Mouse (Mus musculus): ENCODE data around the gene Klf5. TPM values are rescaled to one million over a fixed set of nuclear protein-coding genes. Genes with fewer than 3 reads are reported as not detected.

Klf5 gene
- polyA plus RNA-seq, 1 experiment from 2014 or later, result 3.5 TPM

GRCm38 (mm10) chr14:99323376-99323775, 24.9 kb downstream of the Klf5 start:
- H3K4me1 ChIP-seq (replicated peaks; ENCODE audit: control insufficient read depth, insufficient read depth, low read length), result no peaks in the 10 kb centered on the region
- H3K4me3 ChIP-seq (ENCODE audit: low read depth, low read length), result no peak overlapping the region
- H3K27me3 ChIP-seq (replicated peaks; ENCODE audit: control insufficient read depth, insufficient read depth, low read length), result no peaks in the 10 kb centered on the region
- ATAC-seq (replicated peaks; ENCODE audit: low FRiP score) (no peak), DNase-seq (ENCODE audit: low spot score) (no peak)
- 89% methylated on average over 10 of the region's 10 CpGs for WGBS
- H3K27ac ChIP-seq (ENCODE audit: low read depth, low read length), result no peak overlapping the region
- no peaks in the 10 kb centered on the region for H3K9me3 ChIP-seq (ENCODE audit: control insufficient read depth, low read length)
- H3K36me3 ChIP-seq (ENCODE audit: control insufficient read depth, insufficient read depth, low read length), result no peaks in the 10 kb centered on the region
- no peak overlapping the region for H3K9ac ChIP-seq (ENCODE audit: low read depth, low read length)
- H3K4me2 ChIP-seq, result no peak overlapping the region

GRCm38 (mm10) chr14:99324523-99324922, 26.0 kb downstream of the Klf5 start:
- no peak overlapping the region for H3K27ac ChIP-seq (ENCODE audit: low read depth, low read length)
- no peaks in the 10 kb centered on the region for H3K36me3 ChIP-seq (ENCODE audit: control insufficient read depth, insufficient read depth, low read length)
- WGBS, result 68% methylated on average over 4 of the region's 4 CpGs
- H3K9me3 ChIP-seq (ENCODE audit: control insufficient read depth, low read length), result no peaks in the 10 kb centered on the region
- DNase-seq (ENCODE audit: low spot score) (no peak), ATAC-seq (replicated peaks; ENCODE audit: low FRiP score) (no peak)
- no peak overlapping the region for H3K9ac ChIP-seq (ENCODE audit: low read depth, low read length)
- no peaks in the 10 kb centered on the region for H3K4me1 ChIP-seq (replicated peaks; ENCODE audit: control insufficient read depth, insufficient read depth, low read length)
- H3K4me3 ChIP-seq (ENCODE audit: low read depth, low read length), result no peak overlapping the region
- H3K4me2 ChIP-seq, result no peak overlapping the region
- H3K27me3 ChIP-seq (replicated peaks; ENCODE audit: control insufficient read depth, insufficient read depth, low read length), result no peaks in the 10 kb centered on the region

DNA sequence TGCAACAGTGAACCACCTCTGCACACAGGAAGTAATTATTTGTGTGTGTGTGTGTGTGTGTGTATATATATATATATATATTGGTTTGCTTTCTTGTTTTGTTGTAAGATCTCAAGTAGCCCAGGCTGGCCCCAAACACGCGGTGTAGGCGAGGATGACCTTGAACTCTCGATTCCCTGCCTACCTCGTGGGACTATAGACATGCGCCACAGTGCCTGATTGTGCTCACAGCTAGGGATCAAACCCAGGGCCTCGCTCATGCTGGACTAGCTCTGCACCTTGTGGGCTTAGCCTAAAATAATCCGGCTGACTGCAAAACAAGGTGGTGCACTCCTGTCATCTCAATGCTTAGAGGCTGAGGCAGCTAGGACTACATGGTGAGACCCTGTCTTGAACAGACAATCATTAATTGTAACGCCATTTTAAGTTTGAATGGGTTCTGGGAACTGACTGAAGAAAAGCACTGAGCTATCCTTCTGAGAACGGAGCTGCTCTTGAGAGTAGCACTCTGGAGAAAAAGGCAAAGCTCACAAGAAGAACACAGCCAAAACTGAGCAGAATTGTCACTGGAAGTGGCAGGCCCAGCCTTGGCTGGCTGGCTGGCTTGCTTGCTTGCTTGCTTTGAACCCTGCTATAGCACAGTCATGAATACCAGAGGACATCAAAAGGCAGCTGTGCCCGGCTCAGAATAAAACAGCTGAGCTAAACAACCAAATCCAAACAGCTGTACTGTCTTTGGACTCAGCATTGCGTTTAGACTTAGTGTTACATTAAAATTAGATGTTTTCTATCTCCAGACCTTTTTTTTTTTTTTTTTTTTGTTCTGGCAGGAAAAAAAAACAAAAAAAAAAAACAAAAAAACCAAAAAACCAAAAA, 27.3 kb downstream of the Klf5 start:
- DNase-seq (ENCODE audit: low spot score) (no peak), ATAC-seq (replicated peaks; ENCODE audit: low FRiP score) (no peak)
- Histone ChIP-seq H3K4me1 (replicated peaks; ENCODE audit: control insufficient read depth, insufficient read depth, low read length) (no peaks in the 10 kb centered on the region), H3K4me3 (ENCODE audit: low read depth, low read length) (no peak overlapping the region), H3K27me3 (replicated peaks; ENCODE audit: control insufficient read depth, insufficient read depth, low read length) (no peaks in the 10 kb centered on the region), H3K9me3 (ENCODE audit: control insufficient read depth, low read length) (no peaks in the 10 kb centered on the region), H3K4me2 (no peak overlapping the region), H3K36me3 (ENCODE audit: control insufficient read depth, insufficient read depth, low read length) (no peaks in the 10 kb centered on the region), H3K27ac (ENCODE audit: low read depth, low read length) (no peak overlapping the region), H3K9ac (ENCODE audit: low read depth, low read length) (no peak overlapping the region)
- WGBS, result 83% methylated on average over 12 of the region's 12 CpGs

- WGBS, result 80% methylated on average over 3 of the region's 3 CpGs
These were observed 38.1 kb downstream of the Klf5 start for GRCm38 (mm10) chr14:99336598-99336997.

DNA sequence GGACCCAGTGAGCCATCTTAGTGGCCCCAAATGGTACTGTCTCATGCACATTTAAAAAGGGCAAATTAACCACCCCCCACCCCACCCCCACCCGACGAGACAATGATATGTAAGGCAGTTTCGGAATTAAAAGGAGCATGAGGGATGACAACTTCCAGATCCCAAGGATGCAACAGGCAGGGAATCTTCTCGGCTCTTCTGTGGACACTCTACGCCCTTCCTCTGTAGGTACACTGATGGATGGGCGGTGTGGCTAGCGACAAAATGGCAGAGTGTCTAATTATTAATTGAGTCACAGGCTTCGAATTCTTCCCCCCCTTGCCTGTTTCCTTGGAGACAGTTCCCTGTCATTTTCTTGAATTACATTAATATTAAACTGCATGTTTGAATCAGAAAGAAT, 40.5 kb downstream of the Klf5 start:
- ATAC-seq (replicated peaks; ENCODE audit: low FRiP score) (no peak), DNase-seq (ENCODE audit: low spot score) (no peak)
- WGBS, result 65% methylated on average over 8 of the region's 8 CpGs
- Histone ChIP-seq H3K27me3 (replicated peaks; ENCODE audit: control insufficient read depth, insufficient read depth, low read length) (no peaks in the 10 kb centered on the region), H3K4me3 (ENCODE audit: low read depth, low read length) (no peak overlapping the region), H3K9ac (ENCODE audit: low read depth, low read length) (no peak overlapping the region), H3K9me3 (ENCODE audit: control insufficient read depth, low read length) (no peaks in the 10 kb centered on the region), H3K4me2 (no peak overlapping the region), H3K4me1 (replicated peaks; ENCODE audit: control insufficient read depth, insufficient read depth, low read length) (no peaks in the 10 kb centered on the region), H3K36me3 (ENCODE audit: control insufficient read depth, insufficient read depth, low read length) (no peaks in the 10 kb centered on the region), H3K27ac (ENCODE audit: low read depth, low read length) (no peak overlapping the region)

More at GRCm38 (mm10) chr14:99336598-99336997, 38.1 kb downstream of the Klf5 start:
- Histone ChIP-seq H3K4me1 (replicated peaks; ENCODE audit: control insufficient read depth, insufficient read depth, low read length) (no peaks in the 10 kb centered on the region), H3K27me3 (replicated peaks; ENCODE audit: control insufficient read depth, insufficient read depth, low read length) (no peaks in the 10 kb centered on the region), H3K4me2 (no peak overlapping the region), H3K9me3 (ENCODE audit: control insufficient read depth, low read length) (no peaks in the 10 kb centered on the region), H3K4me3 (ENCODE audit: low read depth, low read length) (no peak overlapping the region), H3K9ac (ENCODE audit: low read depth, low read length) (no peak overlapping the region), H3K36me3 (ENCODE audit: control insufficient read depth, insufficient read depth, low read length) (no peaks in the 10 kb centered on the region), H3K27ac (ENCODE audit: low read depth, low read length) (no peak overlapping the region)
- DNase-seq (ENCODE audit: low spot score) (no peak), ATAC-seq (replicated peaks; ENCODE audit: low FRiP score) (no peak)

DNA sequence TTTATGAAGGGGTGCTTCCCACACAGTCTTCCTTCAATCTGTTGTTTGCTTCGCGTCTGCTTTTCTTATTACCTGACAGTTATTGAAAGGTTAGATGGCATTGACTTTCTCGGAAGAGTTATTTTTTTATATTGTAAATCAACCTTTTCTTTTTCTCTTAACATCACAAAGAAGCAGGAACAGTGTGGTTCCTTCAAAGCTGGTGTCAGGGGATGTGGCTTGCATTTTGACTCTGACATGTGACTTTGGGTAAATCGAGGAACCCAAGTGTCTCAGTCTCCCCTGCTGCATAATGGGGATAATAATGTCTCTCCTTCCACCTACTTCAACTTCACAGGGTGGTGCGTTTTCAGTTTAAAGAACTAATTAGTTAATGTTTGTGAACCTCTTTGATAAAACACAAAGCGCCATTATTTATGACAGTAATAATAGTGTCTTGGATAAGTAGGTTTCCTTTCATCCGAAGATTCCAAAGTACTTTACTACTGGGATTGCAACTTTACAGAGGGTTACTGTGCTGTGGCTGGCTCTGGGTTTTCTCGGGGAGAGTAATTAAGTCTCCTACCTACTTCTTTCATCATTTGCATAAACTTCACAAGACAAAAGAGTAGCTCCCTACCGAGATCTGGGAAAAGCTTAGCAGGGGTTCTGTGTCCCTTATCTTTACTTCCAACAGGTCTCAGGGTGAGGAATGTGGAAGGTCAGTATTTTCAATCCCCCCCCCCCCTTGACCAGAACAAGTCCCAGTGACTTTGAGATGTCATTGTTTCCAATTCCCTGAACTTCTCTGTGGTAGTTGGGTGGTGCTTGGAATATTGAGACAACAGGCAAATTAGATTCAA, 41.4 kb downstream of the Klf5 start:
- no peaks in the 10 kb centered on the region for H3K4me1 ChIP-seq (replicated peaks; ENCODE audit: control insufficient read depth, insufficient read depth, low read length)
- ATAC-seq (replicated peaks; ENCODE audit: low FRiP score) (no peak), DNase-seq (ENCODE audit: low spot score) (no peak)
- no peaks in the 10 kb centered on the region for H3K36me3 ChIP-seq (ENCODE audit: control insufficient read depth, insufficient read depth, low read length)
- H3K27me3 ChIP-seq (replicated peaks; ENCODE audit: control insufficient read depth, insufficient read depth, low read length), result no peaks in the 10 kb centered on the region
- H3K27ac ChIP-seq (ENCODE audit: low read depth, low read length), result no peak overlapping the region
- 29% methylated on average over 9 of the region's 9 CpGs for WGBS
- no peak overlapping the region for H3K4me3 ChIP-seq (ENCODE audit: low read depth, low read length)
- no peaks in the 10 kb centered on the region for H3K9me3 ChIP-seq (ENCODE audit: control insufficient read depth, low read length)
- no peak overlapping the region for H3K4me2 ChIP-seq
- no peak overlapping the region for H3K9ac ChIP-seq (ENCODE audit: low read depth, low read length)

GRCm38 (mm10) chr14:99340703-99341102, 42.2 kb downstream of the Klf5 start:
- 82% methylated on average over 1 of the region's 1 CpGs for WGBS
- Histone ChIP-seq H3K9me3 (ENCODE audit: control insufficient read depth, low read length) (no peaks in the 10 kb centered on the region), H3K4me2 (no peak overlapping the region), H3K27me3 (replicated peaks; ENCODE audit: control insufficient read depth, insufficient read depth, low read length) (no peaks in the 10 kb centered on the region), H3K27ac (ENCODE audit: low read depth, low read length) (no peak overlapping the region), H3K9ac (ENCODE audit: low read depth, low read length) (no peak overlapping the region), H3K4me1 (replicated peaks; ENCODE audit: control insufficient read depth, insufficient read depth, low read length) (no peaks in the 10 kb centered on the region), H3K4me3 (ENCODE audit: low read depth, low read length) (no peak overlapping the region), H3K36me3 (ENCODE audit: control insufficient read depth, insufficient read depth, low read length) (no peaks in the 10 kb centered on the region)
- ATAC-seq (replicated peaks; ENCODE audit: low FRiP score) (no peak), DNase-seq (ENCODE audit: low spot score) (no peak)

DNA sequence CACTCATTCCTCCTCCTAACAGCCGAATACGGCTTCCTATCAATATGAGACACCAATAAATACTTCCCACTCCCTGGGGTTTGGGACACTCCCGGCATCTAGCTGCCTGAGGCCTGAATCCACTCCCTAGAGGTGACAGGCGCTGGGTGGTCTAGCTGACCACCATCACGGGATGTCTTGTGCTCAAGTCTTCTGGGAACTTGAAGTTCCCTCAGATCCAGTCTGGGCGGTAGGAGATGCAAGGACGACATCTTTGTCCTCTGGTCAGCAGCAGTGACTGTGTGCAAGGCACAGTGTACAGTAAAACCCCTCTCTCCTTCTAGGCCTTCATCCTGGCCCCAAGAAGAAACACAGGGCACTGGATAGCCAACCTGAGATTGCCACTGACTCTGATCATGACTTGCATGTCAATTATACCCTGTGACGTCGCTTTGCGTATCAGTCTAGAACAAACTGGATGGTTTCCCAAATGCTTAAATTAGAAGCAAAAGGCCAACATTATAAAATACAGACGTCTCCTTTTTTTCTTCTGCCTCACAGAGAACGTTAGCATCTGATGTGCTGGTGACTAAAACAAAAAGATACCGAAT, 49.8 kb downstream of the Klf5 start:
- H3K4me1 ChIP-seq (replicated peaks; ENCODE audit: control insufficient read depth, insufficient read depth, low read length), result no peaks in the 10 kb centered on the region
- no peak overlapping the region for H3K27ac ChIP-seq (ENCODE audit: low read depth, low read length)
- ATAC-seq (replicated peaks; ENCODE audit: low FRiP score) (no peak), DNase-seq (ENCODE audit: low spot score) (no peak)
- no peak overlapping the region for H3K9ac ChIP-seq (ENCODE audit: low read depth, low read length)
- H3K4me3 ChIP-seq (ENCODE audit: low read depth, low read length), result no peak overlapping the region
- no peak overlapping the region for H3K4me2 ChIP-seq
- H3K36me3 ChIP-seq (ENCODE audit: control insufficient read depth, insufficient read depth, low read length), result no peaks in the 10 kb centered on the region
- 77% methylated on average over 13 of the region's 13 CpGs for WGBS
- no peaks in the 10 kb centered on the region for H3K27me3 ChIP-seq (replicated peaks; ENCODE audit: control insufficient read depth, insufficient read depth, low read length)
- H3K9me3 ChIP-seq (ENCODE audit: control insufficient read depth, low read length), result no peaks in the 10 kb centered on the region
